Mouse (Mus musculus) C2C12 (cell line): ENCODE data around the gene Agpat2.

ENCODE experiments used
- CTCF ChIP-seq: IDR thresholded peaks from one replicate; pipeline ENCODE4 v1.5.1; 2011; ENCODE audit not compliant: control insufficient read depth, insufficient read depth, insufficient read length
- MAX ChIP-seq: IDR thresholded peaks from one replicate; pipeline ENCODE4 v1.6.1; 2011; ENCODE audit warnings: mild to moderate bottlenecking, control low read depth
- MYOD1 ChIP-seq: IDR thresholded peaks from one replicate; pipeline ENCODE4 v1.6.1; 2011; ENCODE audit warnings: low read depth; ENCODE audit not compliant: control insufficient read depth, insufficient read length

DNA sequence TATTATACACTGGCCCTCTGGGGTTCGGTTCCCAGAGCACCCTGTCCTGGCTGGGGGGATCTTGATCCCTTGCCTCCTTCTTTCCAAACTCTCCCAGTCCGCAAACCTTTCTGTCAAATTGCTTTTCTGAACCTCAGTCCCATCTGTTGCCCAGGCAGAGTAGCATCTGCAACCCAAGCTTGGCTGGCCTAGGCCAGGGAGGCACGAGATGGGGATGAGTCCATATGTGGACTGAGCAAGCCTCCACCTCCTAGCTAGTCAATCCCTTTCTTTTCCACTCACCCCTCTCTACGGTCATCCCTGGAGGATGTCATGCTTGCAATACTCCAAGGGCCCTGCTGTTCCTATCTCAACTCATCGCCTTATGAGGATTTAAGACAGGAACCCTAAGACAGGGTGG lies 1.6 kb downstream of the Agpat2 start:
- TF ChIP-seq CTCF (no peak), MYOD1 (no peak), MAX (no peak)
